Mouse (Mus musculus) myocyte (in vitro differentiated cells): ENCODE data around the gene Arhgap23. TPM values are rescaled to one million over a fixed set of nuclear protein-coding genes. Genes with fewer than 3 reads are reported as not detected.

Experiments used
- H3K27me3 ChIP-seq: one replicate; pipeline ENCODE4 v1.6.1; 2011; ENCODE audit not compliant: control insufficient read depth, insufficient read depth, insufficient read length
- H3K36me3 ChIP-seq: one replicate; pipeline ENCODE4 v1.6.1; 2011; ENCODE audit not compliant: control insufficient read depth, insufficient read depth
- H3K4me2 ChIP-seq: one replicate; pipeline ENCODE4 v1.6.1; 2011; ENCODE audit warnings: low read depth, control low read depth
- H3K4me3 ChIP-seq: one replicate; pipeline ENCODE4 v1.5.1; 2011; ENCODE audit warnings: mild to moderate bottlenecking, control low read depth, moderate library complexity
- H3K79me2 ChIP-seq: one replicate; pipeline ENCODE4 v1.6.1; 2011; ENCODE audit not compliant: control insufficient read depth, insufficient read depth
- H3ac ChIP-seq: one replicate; pipeline ENCODE4 v1.6.1; 2011; ENCODE audit not compliant: control insufficient read depth, insufficient read length
- CEBPB ChIP-seq: IDR thresholded peaks from 2 replicates; pipeline ENCODE4 v1.6.1; 2011; ENCODE audit warnings: mild to moderate bottlenecking, moderate library complexity; ENCODE audit not compliant: poor library complexity, insufficient read depth, severe bottlenecking
- E2F4 ChIP-seq: IDR thresholded peaks from one replicate; pipeline ENCODE4 v1.6.1; 2011; ENCODE audit warnings: mild to moderate bottlenecking, control low read depth, moderate library complexity; ENCODE audit not compliant: insufficient read depth
- MAX ChIP-seq: IDR thresholded peaks from one replicate; pipeline ENCODE4 v1.6.1; 2011; ENCODE audit warnings: low read depth, mild to moderate bottlenecking, control low read depth
- MYOD1 ChIP-seq, 3 experiments: IDR thresholded peaks; one replicate each; pipeline ENCODE4 v1.6.1; 2011; ENCODE audit warnings: control low read depth in 2 of 3, low read depth in 2 of 3, mild to moderate bottlenecking in 2 of 3, moderate library complexity in 1 of 3; ENCODE audit not compliant: insufficient read length in 2 of 3, control insufficient read depth in 1 of 3
- MYOG ChIP-seq, 3 experiments: IDR thresholded peaks; one replicate each; pipeline ENCODE4 v1.6.1; 2011; ENCODE audit warnings: control low read depth in 2 of 3, low read depth in 2 of 3, mild to moderate bottlenecking in 2 of 3; ENCODE audit not compliant: insufficient read length in 2 of 3, control insufficient read depth in 1 of 3, insufficient read depth in 1 of 3
- POLR2A ChIP-seq: IDR thresholded peaks from one replicate; pipeline ENCODE4 v1.6.1; 2011; ENCODE audit warnings: low read depth, mild to moderate bottlenecking, control low read depth, moderate library complexity; ENCODE audit not compliant: insufficient read length
- POLR2AphosphoS2 ChIP-seq: IDR thresholded peaks from one replicate; pipeline ENCODE4 v1.6.1; 2011; ENCODE audit warnings: low read depth, control low read depth; ENCODE audit not compliant: insufficient read length
- REST ChIP-seq: IDR thresholded peaks from one replicate; pipeline ENCODE4 v1.6.1; 2011; ENCODE audit warnings: mild to moderate bottlenecking, control low read depth, moderate library complexity; ENCODE audit not compliant: insufficient read depth, insufficient read length
- SRF ChIP-seq: IDR thresholded peaks from one replicate; pipeline ENCODE4 v1.6.1; 2011; ENCODE audit warnings: low read depth; ENCODE audit not compliant: control insufficient read depth, insufficient read length
- TCF12 ChIP-seq: IDR thresholded peaks from one replicate; pipeline ENCODE4 v1.6.1; 2011; ENCODE audit warnings: mild to moderate bottlenecking, control low read depth; ENCODE audit not compliant: poor library complexity, insufficient read depth, severe bottlenecking
- TCF3 ChIP-seq: IDR thresholded peaks from one replicate; pipeline ENCODE4 v1.6.1; 2011; ENCODE audit warnings: low read depth, control low read depth; ENCODE audit not compliant: insufficient read length
- USF1 ChIP-seq: IDR thresholded peaks from one replicate; pipeline ENCODE4 v1.6.1; 2011; ENCODE audit warnings: low read depth, mild to moderate bottlenecking, control low read depth, moderate library complexity
- polyA plus RNA-seq: library from polyadenylated mRNA; unstranded; fragments of >200 nt; fragmentation: generic; extraction: Trizol; gene quantifications from one replicate; pipeline ENCODE4 v1.2.1, GENCODE M21; 2012; ENCODE audit warnings: missing spikeins

The Arhgap23 gene
- polyA plus RNA-seq, 1 experiment = 41.9 TPM

DNA sequence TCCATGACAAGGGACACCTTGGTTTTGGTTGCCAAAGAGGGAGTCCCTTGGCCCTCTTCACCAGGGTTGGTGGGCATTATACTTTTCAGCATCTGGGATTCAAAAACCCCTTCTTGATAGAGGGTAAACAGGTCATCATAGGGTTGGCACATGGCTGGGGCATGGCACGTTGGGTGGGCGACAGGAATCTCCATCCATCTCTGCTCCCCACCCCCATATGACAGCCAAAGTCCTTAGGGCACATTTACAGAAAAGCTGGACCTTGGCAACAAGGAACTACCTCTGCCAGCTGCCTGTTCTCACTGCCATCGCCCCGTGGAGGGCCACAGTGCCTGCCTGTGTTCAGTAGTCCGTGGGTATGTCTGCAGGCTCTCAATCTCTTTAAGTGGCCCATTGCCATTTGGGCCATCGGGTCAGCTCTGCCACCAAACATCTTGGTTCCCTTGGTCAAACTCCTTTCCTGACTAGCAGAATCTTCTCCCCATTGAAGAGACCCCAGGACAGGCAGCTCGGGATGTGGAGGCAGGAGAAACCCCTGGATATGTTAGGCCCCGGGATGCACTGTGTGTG lies 11.6 kb upstream of the Arhgap23 start:
- TF ChIP-seq MYOG (IDR thresholded peaks at IDR 0.05; ENCODE audit: control insufficient read depth in 1 of 3, insufficient read depth in 1 of 3, insufficient read length in 2 of 3, low read depth in 2 of 3) = no peak
- no peaks in the 10 kb centered on the region for H3K79me2 ChIP-seq
- H3K36me3 ChIP-seq = no peaks in the 10 kb centered on the region
- peak overlapping the region; percentile 41 for H3ac ChIP-seq
- H3K4me3 ChIP-seq = peak overlapping the region; percentile 48
- H3K4me2 ChIP-seq = peak overlapping the region; percentile 27
- no peaks in the 10 kb centered on the region for H3K27me3 ChIP-seq

DNA sequence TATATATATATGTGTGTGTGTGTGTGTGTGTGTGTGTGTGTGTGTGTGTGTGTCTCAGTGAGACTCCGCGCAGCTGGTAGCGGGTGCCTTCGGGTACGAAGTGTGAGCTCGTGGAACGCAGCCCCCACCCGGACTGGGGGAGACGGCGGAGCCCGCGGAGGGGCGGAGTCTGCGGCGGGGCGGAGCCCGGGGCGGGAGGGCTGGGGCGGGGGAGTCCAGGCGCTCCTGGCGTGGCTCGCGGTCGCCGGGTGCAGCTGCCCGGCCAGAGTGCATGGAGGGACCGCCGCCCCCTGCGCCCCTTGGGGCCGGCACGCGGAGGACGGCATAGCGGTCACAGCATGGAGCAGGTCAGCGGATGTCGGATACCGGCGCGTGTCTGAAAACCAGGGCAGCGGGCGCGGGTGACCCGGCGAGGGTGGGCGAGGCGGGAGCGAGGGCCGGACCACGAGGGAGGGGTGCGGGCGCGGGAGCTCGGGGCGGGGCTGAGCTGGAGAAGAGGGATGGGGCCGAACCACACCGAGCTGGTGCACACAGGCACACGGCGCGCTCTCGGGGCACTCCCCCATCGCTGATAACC lies 11.1 kb upstream of the Arhgap23 start:
- peak overlapping the region; percentile 48 for H3K4me3 ChIP-seq
- no peaks in the 10 kb centered on the region for H3K36me3 ChIP-seq
- H3K27me3 ChIP-seq = no peaks in the 10 kb centered on the region
- H3K79me2 ChIP-seq = no peaks in the 10 kb centered on the region
- no peak for TF ChIP-seq MAX
- no peak for TF ChIP-seq REST
- peak in 2 of 3 experiments; percentile 48 to 81 for TF ChIP-seq MYOD1 (IDR thresholded peaks at IDR 0.05; ENCODE audit: control insufficient read depth in 1 of 3, insufficient read length in 2 of 3, low read depth in 2 of 3)
- no peak for TF ChIP-seq E2F4
- peak in 2 of 3 experiments; percentile 86 to 89 for TF ChIP-seq MYOG (IDR thresholded peaks at IDR 0.05; ENCODE audit: control insufficient read depth in 1 of 3, insufficient read depth in 1 of 3, insufficient read length in 2 of 3, low read depth in 2 of 3)
- no peak for TF ChIP-seq CEBPB
- no peak for TF ChIP-seq SRF
- peak; percentile 78 for TF ChIP-seq POLR2A
- TF ChIP-seq TCF12 = no peak
- peak; percentile 49 for TF ChIP-seq POLR2AphosphoS2
- no peak for TF ChIP-seq USF1
- peak; percentile 7 for TF ChIP-seq TCF3
- peak overlapping the region; percentile 80 for H3K4me2 ChIP-seq
- peak overlapping the region; percentile 41 for H3ac ChIP-seq

DNA sequence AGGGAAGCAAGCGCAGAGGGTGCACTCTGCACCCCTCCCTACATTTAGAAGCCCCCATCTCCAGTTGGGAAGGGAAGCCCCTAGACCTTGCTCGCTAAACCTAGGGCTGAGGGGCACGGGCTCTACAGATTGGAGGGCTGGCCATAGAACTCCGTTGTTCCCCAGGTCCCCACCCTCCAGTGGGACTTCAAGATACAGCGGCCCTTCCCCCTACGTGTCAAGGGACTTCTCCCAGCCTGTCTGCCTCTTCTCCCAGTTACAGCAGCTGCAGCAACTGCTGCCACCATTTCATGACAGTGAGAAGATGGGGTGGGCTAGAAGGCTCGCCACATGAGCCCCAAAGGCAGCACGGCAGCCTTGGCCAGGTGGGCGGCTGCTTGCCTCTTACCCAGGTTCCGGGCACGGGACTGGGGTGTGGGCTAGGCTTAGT lies 10.6 kb upstream of the Arhgap23 start:
- peak overlapping the region; percentile 48 for H3K4me3 ChIP-seq
- TF ChIP-seq TCF3 = no peak
- TF ChIP-seq USF1 = no peak
- no peak for TF ChIP-seq TCF12
- peak in 1 of 3 experiments; percentile 76 for TF ChIP-seq MYOG (IDR thresholded peaks at IDR 0.05; ENCODE audit: control insufficient read depth in 1 of 3, insufficient read depth in 1 of 3, insufficient read length in 2 of 3, low read depth in 2 of 3)
- TF ChIP-seq MYOD1 (IDR thresholded peaks at IDR 0.05; ENCODE audit: control insufficient read depth in 1 of 3, insufficient read length in 2 of 3, low read depth in 2 of 3) = peak in 2 of 3 experiments; percentile 45 to 68
- no peak for TF ChIP-seq REST
- no peak for TF ChIP-seq E2F4
- TF ChIP-seq SRF = no peak
- peak; percentile 31 for TF ChIP-seq POLR2A
- TF ChIP-seq MAX = no peak
- no peak for TF ChIP-seq POLR2AphosphoS2

GRCm38 (mm10) chr11:97406094-97406951 lies 9.0 kb upstream of the Arhgap23 start:
- H3K27me3 ChIP-seq = no peaks in the 10 kb centered on the region
- H3K4me2 ChIP-seq = peak overlapping the region; percentile 80
- H3K4me3 ChIP-seq = peak overlapping the region; percentile 48
- H3ac ChIP-seq = peak overlapping the region; percentile 41
- no peaks in the 10 kb centered on the region for H3K79me2 ChIP-seq
- TF ChIP-seq POLR2AphosphoS2 (no peak), CEBPB (no peak), MAX (no peak), MYOG (IDR thresholded peaks at IDR 0.05; ENCODE audit: control insufficient read depth in 1 of 3, insufficient read depth in 1 of 3, insufficient read length in 2 of 3, low read depth in 2 of 3) (peak in 1 of 3 experiments; percentile 65), USF1 (no peak), TCF12 (no peak), SRF (no peak), REST (no peak), POLR2A (no peak), MYOD1 (IDR thresholded peaks at IDR 0.05; ENCODE audit: control insufficient read depth in 1 of 3, insufficient read length in 2 of 3, low read depth in 2 of 3) (peak in 1 of 3 experiments; percentile 59), E2F4 (no peak), TCF3 (no peak)
- no peaks in the 10 kb centered on the region for H3K36me3 ChIP-seq

More for the DNA sequence above, 10.6 kb upstream of the Arhgap23 start:
- H3K36me3 ChIP-seq = no peaks in the 10 kb centered on the region
- H3K27me3 ChIP-seq = no peaks in the 10 kb centered on the region
- H3K79me2 ChIP-seq = no peaks in the 10 kb centered on the region
- peak overlapping the region; percentile 41 for H3ac ChIP-seq
- H3K4me2 ChIP-seq = peak overlapping the region; percentile 80
